Mouse (Mus musculus) ES-E14 (cell line): ENCODE measurements at regions not wholly inside any gene's neighbourhood (a gene's known extent, or its start where the extent isn't known, plus 50 kb on each side); places are given as distances from the start of the nearest gene placed in this dataset.

Experiments
- DNase-seq: peaks from one replicate; pipeline ENCODE4 v3.0.0-alpha.2; 2013; ENCODE audit warnings: low read depth, low spot score
- H3K27ac ChIP-seq: 2 replicates; pipeline ENCODE4 v1.5.1; 2012; ENCODE audit warnings: low read depth, mild to moderate bottlenecking, low read length, moderate library complexity, mixed read lengths; ENCODE audit not compliant: poor library complexity, insufficient read depth, severe bottlenecking
- H3K36me3 ChIP-seq: 2 replicates; pipeline ENCODE4 v1.6.1; 2012; ENCODE audit warnings: mild to moderate bottlenecking, low read length, moderate library complexity, mixed read lengths; ENCODE audit not compliant: control insufficient read depth, poor library complexity, insufficient read depth, severe bottlenecking
- H3K4me1 ChIP-seq, 2 experiments: fragments of 150-350 bp in 1 of 2; sonication (generic) in 1 of 2; 2 replicates each; pipeline ENCODE4 v1.6.1; 2012; ENCODE audit warnings: low read length in 2 of 2, mild to moderate bottlenecking in 1 of 2, mixed read lengths in 1 of 2; ENCODE audit not compliant: control insufficient read depth in 2 of 2, insufficient read depth in 2 of 2, poor library complexity in 1 of 2
- H3K4me3 ChIP-seq, 2 experiments: fragments of 150-350 bp in 1 of 2; sonication (generic) in 1 of 2; 2 replicates each; pipeline ENCODE4 v1.5.1; 2012; ENCODE audit warnings: low read length in 2 of 2, low read depth in 1 of 2, mild to moderate bottlenecking in 1 of 2, mixed read lengths in 1 of 2; ENCODE audit not compliant: insufficient read depth in 1 of 2, poor library complexity in 1 of 2, severe bottlenecking in 1 of 2
- H3K9ac ChIP-seq: 2 replicates; pipeline ENCODE4 v1.6.1; 2012; ENCODE audit warnings: low read depth, mild to moderate bottlenecking, low read length, mixed read lengths; ENCODE audit not compliant: poor library complexity, insufficient read depth, severe bottlenecking
- H3K9me3 ChIP-seq: fragments of 150-350 bp; sonication (generic); 2 replicates; pipeline ENCODE4 v1.6.1; 2012; ENCODE audit warnings: low read depth, mild to moderate bottlenecking, low read length; ENCODE audit not compliant: control insufficient read depth, insufficient read depth
- CHD2 ChIP-seq: IDR thresholded peaks from 2 replicates; pipeline ENCODE4 v1.6.1; 2014; ENCODE audit warnings: mild to moderate bottlenecking, low read depth, low read length, inconsistent platforms
- HCFC1 ChIP-seq: IDR thresholded peaks from 2 replicates; pipeline ENCODE4 v1.6.1; 2012; ENCODE audit warnings: low read length, inconsistent platforms, borderline replicate concordance; ENCODE audit not compliant: insufficient read depth
- MAFK ChIP-seq: IDR thresholded peaks from 2 replicates; pipeline ENCODE4 v1.6.1; 2014; ENCODE audit warnings: mild to moderate bottlenecking, low read depth, low read length, inconsistent platforms; ENCODE audit not compliant: insufficient read depth
- ZC3H11A ChIP-seq: IDR thresholded peaks from 2 replicates; pipeline ENCODE4 v1.6.1; 2012; ENCODE audit warnings: low read depth, mild to moderate bottlenecking, inconsistent platforms, low read length, borderline replicate concordance
- ZNF384 ChIP-seq: IDR thresholded peaks from 2 replicates; pipeline ENCODE4 v1.6.1; 2012; ENCODE audit warnings: low read depth, low read length, inconsistent platforms
- in situ Hi-C, 2 experiments: fragments of 600-800 bp; cut with MboI; formaldehyde crosslinking; loops; one replicate each; pipeline ENCODE4 v1.15.1; 2025; ENCODE audit warnings: low sequenced_read_pairs in 2 of 2, inconsistent platforms in 1 of 2; ENCODE audit not compliant: unreplicated experiment in 2 of 2

DNA sequence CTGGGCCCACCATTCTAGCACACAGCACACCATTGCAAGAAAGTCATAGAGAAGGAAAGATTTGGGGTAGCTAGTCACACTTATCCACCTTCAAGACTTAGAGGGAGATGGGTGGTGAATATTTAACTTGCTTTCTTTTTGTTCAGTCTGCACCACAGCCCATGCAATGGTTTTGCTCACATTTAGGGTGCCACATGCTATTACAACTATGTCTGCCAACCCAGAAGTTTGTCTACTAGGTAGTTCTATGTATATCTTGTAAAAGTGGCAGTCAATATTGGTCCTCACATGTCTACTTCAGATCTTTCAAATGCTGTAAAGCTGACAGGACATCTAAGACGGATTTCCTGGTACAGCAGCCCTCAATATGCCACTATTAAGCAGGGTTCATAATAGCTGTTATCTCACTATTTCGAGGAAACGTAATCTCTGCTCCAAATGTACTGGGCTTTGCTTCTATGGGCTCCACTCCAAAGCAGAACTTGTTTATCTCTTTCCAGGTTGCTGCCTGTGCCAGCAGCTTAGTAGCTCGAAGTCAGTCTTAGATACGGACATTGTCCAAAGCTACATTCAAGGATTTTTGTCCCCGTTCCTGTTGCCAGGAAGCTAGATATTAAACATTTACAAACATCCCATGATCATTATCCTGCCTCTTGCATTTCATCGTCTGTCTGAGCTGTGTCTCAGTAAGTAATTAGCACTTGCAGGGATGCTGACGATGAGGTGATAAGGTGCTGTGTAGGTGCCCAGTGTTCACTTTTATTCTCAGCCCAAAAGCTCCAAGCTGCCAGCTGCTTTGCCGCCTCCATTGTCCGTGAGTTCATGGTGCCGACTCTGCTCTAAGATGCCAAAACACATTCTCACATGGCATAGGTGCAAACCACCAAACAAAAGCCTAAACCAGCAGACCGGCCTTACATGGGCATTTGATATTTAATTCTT is 327.8 kb upstream of the Robo2 start:
- no peak overlapping the region for H3K9ac ChIP-seq
- H3K27ac ChIP-seq = no peak overlapping the region
- no peaks in the 10 kb centered on the region for H3K36me3 ChIP-seq
- in situ Hi-C loops = no loop called here
- no peak for DNase-seq
- TF ChIP-seq HCFC1 = no peak
- TF ChIP-seq ZC3H11A = no peak
- no peak for TF ChIP-seq MAFK
- TF ChIP-seq CHD2 = no peak
- TF ChIP-seq ZNF384 = no peak
- H3K4me3 ChIP-seq = no peak overlapping the region
- H3K9me3 ChIP-seq = no peaks in the 10 kb centered on the region
- no peaks in the 10 kb centered on the region for H3K4me1 ChIP-seq

DNA sequence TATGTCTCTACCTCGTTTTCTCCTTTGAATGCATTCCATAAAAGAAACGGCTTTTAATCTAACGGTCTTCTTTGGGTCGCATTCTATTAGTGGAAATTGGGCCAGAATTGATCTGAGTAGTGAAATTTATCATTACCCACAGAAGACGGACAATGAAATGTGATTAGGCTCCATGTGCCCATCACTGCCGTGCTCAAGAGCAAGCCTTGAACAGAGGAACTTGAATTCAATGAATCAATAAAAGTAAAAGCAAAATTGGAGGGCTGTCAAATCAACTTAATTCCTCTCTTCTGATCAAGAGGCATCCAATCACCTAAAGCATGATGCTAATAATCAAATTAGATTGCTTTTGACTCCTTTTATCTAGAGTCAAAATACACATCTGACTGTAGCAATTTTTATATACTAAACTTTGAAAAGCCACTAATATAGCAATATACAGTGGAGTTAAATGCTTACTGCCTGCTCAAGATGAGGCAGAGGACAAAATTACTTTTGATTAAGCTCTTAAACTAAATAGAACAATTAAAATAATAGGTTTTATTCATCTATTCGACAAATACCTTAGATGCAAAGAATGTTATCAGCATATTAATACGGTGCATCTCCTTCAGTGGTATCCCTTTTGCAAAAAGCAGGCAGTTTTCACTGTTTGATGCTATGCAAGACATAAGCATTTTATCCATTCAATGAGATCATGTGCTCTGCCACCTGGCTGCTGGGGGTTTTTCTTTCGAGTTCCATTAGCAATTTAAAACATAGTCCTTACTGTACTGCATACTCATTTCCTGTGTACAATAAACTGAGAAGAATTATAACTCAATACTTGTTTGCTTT is 321.5 kb upstream of the Robo2 start:
- no peak for TF ChIP-seq MAFK
- no peak for TF ChIP-seq HCFC1
- no peak for TF ChIP-seq CHD2
- no peak for TF ChIP-seq ZNF384
- no peak for TF ChIP-seq ZC3H11A
- Histone ChIP-seq H3K9me3 (no peaks in the 10 kb centered on the region), H3K9ac (no peak overlapping the region), H3K4me3 (no peak overlapping the region), H3K36me3 (no peaks in the 10 kb centered on the region), H3K4me1 (no peaks in the 10 kb centered on the region), H3K27ac (no peak overlapping the region)
- in situ Hi-C loops = no loop called here
- no peak for DNase-seq

DNA sequence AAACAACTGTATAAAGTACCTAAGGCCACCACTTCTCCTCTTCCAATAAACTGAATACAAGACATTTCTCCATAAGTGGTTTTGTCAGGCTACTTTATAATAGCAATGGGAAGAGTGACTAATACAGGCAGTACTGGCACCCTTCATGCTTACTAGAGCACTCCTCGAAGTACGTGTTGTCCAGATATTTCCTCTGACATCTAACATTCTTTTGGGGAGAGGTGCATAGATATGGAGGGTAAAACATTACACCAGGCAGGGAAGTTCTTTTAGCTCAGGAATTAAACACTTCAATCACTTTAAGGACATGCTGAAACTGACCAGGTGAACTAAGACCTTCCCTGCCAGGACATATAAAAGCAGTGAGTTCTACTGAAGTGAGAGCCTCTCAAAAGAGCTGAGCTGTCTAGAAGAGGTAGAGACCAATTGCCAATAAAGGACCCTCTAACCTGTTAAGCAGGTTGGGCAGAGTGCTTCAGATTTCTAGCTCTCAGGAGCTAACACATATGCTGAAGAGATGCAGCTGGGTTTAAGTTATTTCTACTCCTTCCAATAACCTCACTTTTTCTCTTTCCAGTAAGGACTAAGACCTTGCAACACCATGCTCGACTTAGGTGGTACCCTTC is 318.7 kb upstream of the Robo2 start:
- in situ Hi-C loops = no loop called here
- Histone ChIP-seq H3K9me3 (no peaks in the 10 kb centered on the region), H3K36me3 (no peaks in the 10 kb centered on the region), H3K4me1 (no peaks in the 10 kb centered on the region), H3K9ac (no peak overlapping the region), H3K27ac (no peak overlapping the region), H3K4me3 (no peak overlapping the region)
- no peak for TF ChIP-seq CHD2
- no peak for TF ChIP-seq ZC3H11A
- no peak for TF ChIP-seq HCFC1
- TF ChIP-seq ZNF384 = no peak
- TF ChIP-seq MAFK = no peak
- no peak for DNase-seq

DNA sequence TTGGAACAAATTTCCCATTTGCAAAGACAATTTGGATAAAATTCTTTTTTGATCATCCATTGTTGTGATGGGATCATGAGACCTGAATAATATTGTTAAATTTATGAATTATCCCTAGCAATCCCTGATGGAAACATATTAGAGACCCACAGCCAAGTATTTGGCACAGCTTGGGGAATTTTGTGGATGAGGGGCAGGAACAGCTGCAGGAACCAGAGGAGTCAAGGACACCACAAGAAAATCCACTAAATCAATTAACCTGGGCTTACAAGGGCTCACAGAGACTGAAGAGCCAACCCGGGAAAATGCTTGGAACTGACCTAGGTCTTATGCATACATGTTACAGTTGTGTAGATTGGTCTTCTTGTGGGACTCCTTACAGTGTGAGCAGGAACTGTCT is 311.6 kb upstream of the Robo2 start:
- Histone ChIP-seq H3K27ac (no peak overlapping the region), H3K4me1 (no peaks in the 10 kb centered on the region)

More for the DNA sequence above, 311.6 kb upstream of the Robo2 start:
- in situ Hi-C loops = no loop called here
- TF ChIP-seq HCFC1 = no peak
- TF ChIP-seq ZC3H11A = no peak
- TF ChIP-seq ZNF384 = no peak
- no peak for TF ChIP-seq MAFK
- no peak for TF ChIP-seq CHD2
- Histone ChIP-seq H3K36me3 (no peaks in the 10 kb centered on the region), H3K9ac (no peak overlapping the region), H3K4me3 (no peak overlapping the region), H3K9me3 (no peaks in the 10 kb centered on the region)
- DNase-seq = no peak
